In genomic region chr2:166655727-166656520, GRCm38 (mm10) we compare ENCODE assay signal across 8 mouse cellular contexts. TPM values are rescaled to one million over a fixed set of nuclear protein-coding genes. Genes with fewer than 3 reads are reported as not detected.
DNase-seq lines count a peak whose midpoint lies in the region; ATAC-seq lines count a peak whose summit lies in the region.

No protein-coding gene starts in this region.

- H3K9me3 ChIP-seq in heart, embryonic 12.5 days (replicated peaks): no peaks in the 10 kb centered on the region
- no peaks in the 10 kb centered on the region for H3K9me3 ChIP-seq in embryonic facial prominence, embryonic 10.5 days
- no peaks in the 10 kb centered on the region for H3K9me3 ChIP-seq in limb, embryonic 13.5 days
- no peaks in the 10 kb centered on the region for H3K9me3 ChIP-seq in midbrain, embryonic 15.5 days

- 0 out of 2 replicates have a peak overlapping the region, but pooled peaks have one; percentile 60 for H3K27ac ChIP-seq in heart, embryonic 12.5 days (ENCODE audit: poor library complexity, severe bottlenecking)
- peak overlapping the region; percentile 63 for H3K27ac ChIP-seq in embryonic facial prominence, embryonic 10.5 days (replicated peaks)
- H3K27ac ChIP-seq in limb, embryonic 13.5 days: no peak overlapping the region
- peak overlapping the region; percentile 47 for H3K27ac ChIP-seq in midbrain, embryonic 15.5 days

- no peak overlapping the region for H3K4me3 ChIP-seq in heart, embryonic 12.5 days
- peak overlapping the region; percentile 9; the same call in 1 of the 2 replicates for H3K4me3 ChIP-seq in embryonic facial prominence, embryonic 10.5 days
- no peak overlapping the region for H3K4me3 ChIP-seq in limb, embryonic 13.5 days
- H3K4me3 ChIP-seq in midbrain, embryonic 15.5 days: no peak overlapping the region

- H3K9ac ChIP-seq in heart, embryonic 12.5 days: 0 out of 2 replicates have a peak overlapping the region, but pooled peaks have one; percentile 15
- H3K9ac ChIP-seq in limb, embryonic 13.5 days: no peak overlapping the region
- no peak overlapping the region for H3K9ac ChIP-seq in midbrain, embryonic 15.5 days

- no peaks in the 10 kb centered on the region for H3K27me3 ChIP-seq in heart, embryonic 12.5 days (replicated peaks)
- H3K27me3 ChIP-seq in embryonic facial prominence, embryonic 10.5 days (replicated peaks; ENCODE audit: low read depth, poor library complexity, severe bottlenecking): no peaks in the 10 kb centered on the region
- no peaks in the 10 kb centered on the region for H3K27me3 ChIP-seq in limb, embryonic 13.5 days
- no peaks in the 10 kb centered on the region for H3K27me3 ChIP-seq in midbrain, embryonic 15.5 days (replicated peaks)

- WGBS in heart, embryonic 12.5 days: 39% methylated on average over 11 of the region's 11 CpGs
- WGBS in embryonic facial prominence, embryonic 10.5 days: 61% methylated on average over 11 of the region's 11 CpGs
- 50% methylated on average over 11 of the region's 11 CpGs for WGBS in limb, embryonic 13.5 days
- 52% methylated on average over 11 of the region's 11 CpGs for WGBS in midbrain, embryonic 15.5 days

- no peak for DNase-seq in heart, postnatal 10 days
- no peak for DNase-seq in embryonic facial prominence, embryonic 10.5 days (ENCODE audit: low spot score)
- peak; percentile 70 for DNase-seq in thymus, postnatal 25 days
- no peak for DNase-seq in layer of hippocampus, postnatal 25 days (ENCODE audit: extremely low spot score in 1 of 2, low spot score in 1 of 2)
- no peak for DNase-seq in right cerebral cortex, postnatal 10 days (ENCODE audit: low spot score in 2 of 2)

- intact Hi-C loops in heart, postnatal 10 days (cut with DNase I): no loop called here

- ATAC-seq in heart, embryonic 12.5 days (ENCODE audit: insufficient number of reproducible peaks, low FRiP score): no peak
- ATAC-seq in limb, embryonic 13.5 days (ENCODE audit: low FRiP score, low read depth): no peak
- ATAC-seq in midbrain, embryonic 15.5 days (replicated peaks): no peak

- H3K4me2 ChIP-seq in heart, embryonic 12.5 days: no peak overlapping the region
- peak overlapping the region; percentile 21; the same call in 1 of the 2 replicates for H3K4me2 ChIP-seq in limb, embryonic 13.5 days (replicated peaks)
- peak overlapping the region; percentile 16; the same call in 1 of the 2 replicates for H3K4me2 ChIP-seq in midbrain, embryonic 15.5 days

- H3K4me1 ChIP-seq in heart, embryonic 12.5 days (replicated peaks): peaks cover 39% of the 10 kb centered on the region
- peaks cover 88% of the 10 kb centered on the region for H3K4me1 ChIP-seq in embryonic facial prominence, embryonic 10.5 days
- peaks cover 19% of the 10 kb centered on the region for H3K4me1 ChIP-seq in limb, embryonic 13.5 days
- peaks cover 31% of the 10 kb centered on the region for H3K4me1 ChIP-seq in midbrain, embryonic 15.5 days

- no peaks in the 10 kb centered on the region for H3K36me3 ChIP-seq in heart, embryonic 12.5 days
- H3K36me3 ChIP-seq in embryonic facial prominence, embryonic 10.5 days (replicated peaks): no peaks in the 10 kb centered on the region
- no peaks in the 10 kb centered on the region for H3K36me3 ChIP-seq in limb, embryonic 13.5 days
- no peaks in the 10 kb centered on the region for H3K36me3 ChIP-seq in midbrain, embryonic 15.5 days (replicated peaks)

RNA-seq across cellular contexts. Expression of gene Prex1, which starts 57.7 kb away (rescaled TPM):
- 12.0 and 13.6 TPM in 2 replicates for polyA plus RNA-seq in heart, embryonic 12.5 days (2016; fragmentation: Nextera tagmentation; extraction: Ambion mirVana)
- total RNA-seq in heart, postnatal 10 days (2021): 10 to 100 TPM; 12.1 to 17.7 TPM
- polyA plus RNA-seq in embryonic facial prominence, embryonic 10.5 days (2016; fragmentation: Nextera tagmentation; extraction: Ambion mirVana): 32.6 and 35.2 TPM in 2 replicates
- polyA plus RNA-seq in limb, embryonic 13.5 days (2015; fragmentation: Nextera tagmentation; extraction: Ambion mirVana): 18.8 and 19.4 TPM in 2 replicates
- polyA plus RNA-seq in midbrain, embryonic 15.5 days (2015; fragmentation: Nextera tagmentation; extraction: Ambion mirVana): 20.6 and 22.0 TPM in 2 replicates
- total RNA-seq in layer of hippocampus, postnatal 25 days (2021): 10 to 100 TPM; 75.4 to 85.2 TPM
